30 mouse cellular contexts compared by ENCODE assay signal in genomic region chr1:171948161-171948945, GRCm38 (mm10). TPM values are rescaled to one million over a fixed set of nuclear protein-coding genes. Genes with fewer than 3 reads are reported as not detected.
DNase-seq lines count a peak whose midpoint lies in the region; ATAC-seq and TF ChIP-seq lines count a peak whose summit lies in the region.
"Had no signal": no experiment of that assay in that cellular context is flagged by ENCODE, and none has a peak within 500 bp of the region (broad histone marks: within the 10 kb centered on the region; RNA-seq: fewer than 3 reads in every experiment).

No protein-coding gene starts in this region.

- 0 out of 2 replicates have a peak, but pooled peaks cover 3% of the 10 kb centered on the region for H3K9me3 ChIP-seq in hindbrain, embryonic 10.5 days
- no peaks in the 10 kb centered on the region for H3K9me3 ChIP-seq in hindbrain, postnatal 0 days (ENCODE audit: low read length)
- no peaks in the 10 kb centered on the region for H3K9me3 ChIP-seq in neural tube, embryonic 11.5 days (ENCODE audit: control insufficient read depth, low read length)
- no peaks in the 10 kb centered on the region for H3K9me3 ChIP-seq in hindbrain, embryonic 12.5 days (replicated peaks)
- H3K9me3 ChIP-seq in hindbrain, embryonic 15.5 days = no peaks in the 10 kb centered on the region
- H3K9me3 ChIP-seq: embryonic facial prominence, embryonic 10.5 days; embryonic facial prominence, embryonic 13.5 days; forebrain, embryonic 10.5 days; forebrain, embryonic 13.5 days had no signal

- H3K4me2 ChIP-seq in hindbrain, postnatal 0 days (ENCODE audit: low read depth, low read length) = no peak overlapping the region
- no peak overlapping the region for H3K4me2 ChIP-seq in neural tube, embryonic 11.5 days (ENCODE audit: low read depth)
- no peak overlapping the region for H3K4me2 ChIP-seq in hindbrain, embryonic 12.5 days (replicated peaks)
- H3K4me2 ChIP-seq in hindbrain, embryonic 15.5 days = no peak overlapping the region
- H3K4me2 ChIP-seq: embryonic facial prominence, embryonic 13.5 days; forebrain, embryonic 13.5 days; heart, embryonic 11.5 days had no signal

- 0 out of 2 replicates have a peak overlapping the region, but pooled peaks have one; percentile 40 for H3K27ac ChIP-seq in hindbrain, embryonic 10.5 days
- H3K27ac ChIP-seq in hindbrain, postnatal 0 days = no peak overlapping the region
- no peak overlapping the region for H3K27ac ChIP-seq in neural tube, embryonic 11.5 days (ENCODE audit: low read depth, low read length)
- peak overlapping the region; percentile 55; the same call in 1 of the 2 replicates for H3K27ac ChIP-seq in hindbrain, embryonic 12.5 days
- H3K27ac ChIP-seq in hindbrain, embryonic 15.5 days (replicated peaks) = 0 out of 2 replicates have a peak overlapping the region, but pooled peaks have one; percentile 28
- H3K27ac ChIP-seq: embryonic facial prominence, embryonic 10.5 days; embryonic facial prominence, embryonic 13.5 days; forebrain, embryonic 10.5 days; forebrain, embryonic 13.5 days had no signal

- TF ChIP-seq CTCF in hindbrain, postnatal 0 days (IDR thresholded peaks at IDR 0.05; ENCODE audit: low read depth) = no peak

- no peak for ATAC-seq in hindbrain, postnatal 0 days
- ATAC-seq in neural tube, embryonic 11.5 days (ENCODE audit: insufficient read depth, low FRiP score, low TSS enrichment) = 0 out of 2 replicates have a peak, but pooled peaks have one; percentile 23
- ATAC-seq in hindbrain, embryonic 12.5 days (ENCODE audit: low FRiP score) = peak; percentile 72
- ATAC-seq in hindbrain, embryonic 15.5 days (ENCODE audit: low FRiP score, low read depth) = peak; percentile 68
- ATAC-seq: forebrain, embryonic 13.5 days; forebrain, embryonic 16.5 days; intestine, postnatal 0 days; Patski had no signal

- no peak overlapping the region for H3K9ac ChIP-seq in hindbrain, postnatal 0 days (replicated peaks; ENCODE audit: low read length)
- no peak overlapping the region for H3K9ac ChIP-seq in neural tube, embryonic 11.5 days (ENCODE audit: low read length)
- no peak overlapping the region for H3K9ac ChIP-seq in hindbrain, embryonic 12.5 days
- no peak overlapping the region for H3K9ac ChIP-seq in hindbrain, embryonic 15.5 days
- H3K9ac ChIP-seq: embryonic facial prominence, embryonic 13.5 days; forebrain, embryonic 13.5 days had no signal

- H3K36me3 ChIP-seq in hindbrain, embryonic 10.5 days = no peaks in the 10 kb centered on the region
- no peaks in the 10 kb centered on the region for H3K36me3 ChIP-seq in hindbrain, postnatal 0 days (ENCODE audit: insufficient read depth, low read length)
- no peaks in the 10 kb centered on the region for H3K36me3 ChIP-seq in neural tube, embryonic 11.5 days (ENCODE audit: control insufficient read depth, insufficient read depth, low read length)
- H3K36me3 ChIP-seq in hindbrain, embryonic 12.5 days = no peaks in the 10 kb centered on the region
- H3K36me3 ChIP-seq in hindbrain, embryonic 15.5 days = no peaks in the 10 kb centered on the region
- H3K36me3 ChIP-seq: embryonic facial prominence, embryonic 10.5 days; embryonic facial prominence, embryonic 13.5 days; forebrain, embryonic 10.5 days; G1E had no signal

- H3K4me1 ChIP-seq in hindbrain, embryonic 10.5 days (replicated peaks) = 0 out of 2 replicates have a peak, but pooled peaks cover 9% of the 10 kb centered on the region
- no peaks in the 10 kb centered on the region for H3K4me1 ChIP-seq in hindbrain, postnatal 0 days (ENCODE audit: insufficient read depth, low read length)
- no peaks in the 10 kb centered on the region for H3K4me1 ChIP-seq in neural tube, embryonic 11.5 days (ENCODE audit: control insufficient read depth, insufficient read depth, low read length)
- H3K4me1 ChIP-seq in hindbrain, embryonic 12.5 days = no peaks in the 10 kb centered on the region
- H3K4me1 ChIP-seq in hindbrain, embryonic 15.5 days (replicated peaks) = no peaks in the 10 kb centered on the region; the same call in 1 of the 2 replicates
- H3K4me1 ChIP-seq: embryonic facial prominence, embryonic 10.5 days; embryonic facial prominence, embryonic 13.5 days; forebrain, embryonic 10.5 days had no signal

- no peak for DNase-seq in hindbrain, embryonic 10.5 days (ENCODE audit: low spot score)
- DNase-seq in hindbrain, postnatal 0 days (ENCODE audit: low spot score) = no peak
- DNase-seq in neural tube, embryonic 11.5 days (ENCODE audit: low spot score) = no peak
- no peak for DNase-seq in neural tube, embryonic 10.5 days (ENCODE audit: extremely low spot score, low spot score)
- no peak for DNase-seq in cerebellum, adult 9-10 months
- DNase-seq in spleen, postnatal 10 days (ENCODE audit: low spot score in 2 of 2) = no peak
- DNase-seq: adrenal gland, postnatal 10 days; adrenal gland, postnatal 36 days; cerebellum, adult 18-20 months; cerebellum, adult 9-11 months; cerebellum, postnatal 25 days; gastrocnemius, postnatal 10 days; gastrocnemius, postnatal 36 days; heart, postnatal 36 days had no signal

- H3K4me3 ChIP-seq in hindbrain, embryonic 10.5 days = no peak overlapping the region
- H3K4me3 ChIP-seq in hindbrain, postnatal 0 days (ENCODE audit: low read length) = no peak overlapping the region
- no peak overlapping the region for H3K4me3 ChIP-seq in neural tube, embryonic 11.5 days (ENCODE audit: low read depth, low read length)
- H3K4me3 ChIP-seq in hindbrain, embryonic 12.5 days = no peak overlapping the region
- H3K4me3 ChIP-seq in hindbrain, embryonic 15.5 days = no peak overlapping the region
- H3K4me3 ChIP-seq: embryonic facial prominence, embryonic 10.5 days; embryonic facial prominence, embryonic 13.5 days; forebrain, embryonic 10.5 days; forebrain, embryonic 13.5 days had no signal

- WGBS in hindbrain, embryonic 10.5 days = 69% methylated on average over 11 of the region's 11 CpGs
- WGBS in hindbrain, postnatal 0 days = 44% methylated on average over 11 of the region's 11 CpGs
- WGBS in neural tube, embryonic 11.5 days = 63% methylated on average over 11 of the region's 11 CpGs
- WGBS in hindbrain, embryonic 12.5 days = 44% methylated on average over 11 of the region's 11 CpGs
- 39% methylated on average over 11 of the region's 11 CpGs for WGBS in hindbrain, embryonic 15.5 days

- no peaks in the 10 kb centered on the region for H3K27me3 ChIP-seq in hindbrain, embryonic 10.5 days (ENCODE audit: insufficient read depth, poor library complexity, severe bottlenecking)
- no peaks in the 10 kb centered on the region for H3K27me3 ChIP-seq in hindbrain, postnatal 0 days (ENCODE audit: insufficient read depth, low read length)
- no peaks in the 10 kb centered on the region for H3K27me3 ChIP-seq in neural tube, embryonic 11.5 days (ENCODE audit: control insufficient read depth, insufficient read depth, low read length)
- H3K27me3 ChIP-seq in hindbrain, embryonic 12.5 days = no peaks in the 10 kb centered on the region
- H3K27me3 ChIP-seq in hindbrain, embryonic 15.5 days = no peaks in the 10 kb centered on the region
- H3K27me3 ChIP-seq: CH12.LX; embryonic facial prominence, embryonic 13.5 days; forebrain, embryonic 13.5 days had no signal

RNA-seq across cellular contexts. Expression of gene Slamf6, which starts 31.0 kb away (rescaled TPM):
- polyA plus RNA-seq in hindbrain, embryonic 10.5 days (2016; fragmentation: Nextera tagmentation; extraction: Ambion mirVana) = 0.06 TPM in 1 of 2 replicates, not detected in the other
- 0.42 TPM in 1 of 2 replicates, not detected in the other for total RNA-seq in hindbrain, postnatal 0 days (2014; rRNA removed)
- 0.15 TPM in 1 of 2 replicates, not detected in the other for polyA plus RNA-seq in hindbrain, postnatal 0 days (2015; fragmentation: Nextera tagmentation; extraction: Ambion mirVana)
- 0.23 TPM in 1 of 2 replicates, not detected in the other for polyA plus RNA-seq in neural tube, embryonic 11.5 days (2014; fragmentation: Nextera tagmentation; extraction: Ambion mirVana)
- 0.08 and 0.27 TPM in 2 replicates for polyA plus RNA-seq in hindbrain, embryonic 12.5 days (2016; fragmentation: Nextera tagmentation; extraction: Ambion mirVana)
- 0.19 and 0.26 TPM in 2 replicates for polyA plus RNA-seq in hindbrain, embryonic 15.5 days (2015; fragmentation: Nextera tagmentation; extraction: Ambion mirVana)
- total RNA-seq: gastrocnemius, adult 18-20 months had no signal
- polyA plus RNA-seq: embryonic facial prominence, embryonic 10.5 days; forebrain, embryonic 13.5 days; forebrain, embryonic 16.5 days; G1E; heart, embryonic 11.5 days; intestine, embryonic 14.5 days; Patski had no signal

RNA-seq across cellular contexts. Expression of gene Gm10521, which starts 52.9 kb away (rescaled TPM):
- not detected in 2 replicates for polyA plus RNA-seq in hindbrain, embryonic 10.5 days (2016; fragmentation: Nextera tagmentation; extraction: Ambion mirVana)
- not detected in 2 replicates for total RNA-seq in hindbrain, postnatal 0 days (2014; rRNA removed)
- not detected in 2 replicates for polyA plus RNA-seq in hindbrain, postnatal 0 days (2015; fragmentation: Nextera tagmentation; extraction: Ambion mirVana)
- not detected in 2 replicates for polyA plus RNA-seq in neural tube, embryonic 11.5 days (2014; fragmentation: Nextera tagmentation; extraction: Ambion mirVana)
- 0.08 TPM in 1 of 2 replicates, not detected in the other for polyA plus RNA-seq in hindbrain, embryonic 12.5 days (2016; fragmentation: Nextera tagmentation; extraction: Ambion mirVana)
- not detected in 2 replicates for polyA plus RNA-seq in hindbrain, embryonic 15.5 days (2015; fragmentation: Nextera tagmentation; extraction: Ambion mirVana)
- total RNA-seq: G1E; gastrocnemius, adult 18-20 months; gastrocnemius, postnatal 36 days had no signal
- polyA plus RNA-seq: embryonic facial prominence, embryonic 10.5 days; embryonic facial prominence, embryonic 13.5 days; forebrain, embryonic 10.5 days; forebrain, embryonic 13.5 days; forebrain, embryonic 16.5 days; G1E; heart, embryonic 11.5 days; heart, embryonic 14.5 days; heart, postnatal 0 days; intestine, embryonic 14.5 days; intestine, postnatal 0 days; Patski had no signal

Comparison
In these comparisons a context has a peak if more than half of its experiments do, and no peak if none do; other contexts are left out.
1. H3K27ac ChIP-seq: peak in hindbrain, embryonic 10.5 days (single experiment), hindbrain, embryonic 12.5 days (single experiment) and hindbrain, embryonic 15.5 days (single experiment); none in hindbrain, postnatal 0 days (single experiment) and neural tube, embryonic 11.5 days (single experiment).